Mouse (Mus musculus): Measurements from ENCODE around the gene Gm28048. TPM values are rescaled to one million over a fixed set of nuclear protein-coding genes. Genes with fewer than 3 reads are reported as not detected.

The Gm28048 gene
- total and polyA plus RNA-seq, 2 experiments from 2014 or later = 6.8 TPM; not detected in 1

DNA sequence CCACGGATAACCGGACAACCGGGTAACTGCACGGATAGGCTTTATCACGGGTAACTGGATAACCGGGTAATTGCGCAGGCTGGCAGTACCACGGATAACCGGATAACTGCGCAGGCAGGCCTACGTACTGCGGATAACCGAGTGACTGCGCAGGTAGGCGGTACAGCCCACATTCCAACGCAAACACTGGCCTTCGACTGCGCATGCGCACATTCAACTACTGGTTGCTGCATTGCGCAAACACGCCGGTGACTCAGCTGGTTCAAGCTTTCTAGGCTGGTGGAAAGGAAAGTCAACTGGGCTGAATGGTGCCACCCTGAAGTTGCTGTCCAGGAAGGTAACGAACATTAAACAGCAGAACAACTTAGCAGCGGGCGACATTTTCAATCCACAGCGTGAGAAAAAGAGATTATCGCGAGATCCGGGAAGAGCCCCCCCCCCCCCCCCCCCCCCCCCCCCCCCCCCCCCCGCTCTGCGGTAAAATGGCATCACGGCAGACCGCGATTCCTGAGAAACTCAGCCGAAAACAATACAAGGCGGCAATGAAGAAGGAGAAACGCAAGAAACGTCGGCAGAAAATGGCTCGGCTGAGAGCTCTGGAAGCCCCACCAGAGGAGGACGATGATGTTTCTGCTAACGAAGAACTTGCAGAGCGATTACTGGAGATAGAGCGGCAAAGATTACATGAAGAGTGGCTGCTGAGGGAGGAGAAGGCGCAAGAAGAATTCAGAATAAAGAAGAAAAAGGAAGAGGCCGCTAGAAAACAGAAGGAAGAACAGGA, 9.0 kb downstream of the Gm28048 start:
- DNase-seq (ENCODE audit: low spot score) = peak; percentile 22
- peak overlapping the region; percentile 67 for H3K9ac ChIP-seq (replicated peaks; ENCODE audit: low read depth, low read length)
- peaks cover under 1% of the 10 kb centered on the region; the same call in 1 of the 2 replicates for H3K9me3 ChIP-seq (replicated peaks; ENCODE audit: control insufficient read depth, low read length)
- TF ChIP-seq CTCF (IDR thresholded peaks at IDR 0.05; ENCODE audit: low read depth) (no peak), EP300 (IDR thresholded peaks at IDR 0.05; ENCODE audit: low read depth) (no peak)
- peak overlapping the region; percentile 75 for H3K4me2 ChIP-seq (ENCODE audit: low read depth, low read length)
- H3K27me3 ChIP-seq (ENCODE audit: control insufficient read depth, insufficient read depth, low read length) = no peaks in the 10 kb centered on the region
- peak overlapping the region; percentile 86 for H3K27ac ChIP-seq (ENCODE audit: low read depth)
- 51% methylated on average over 44 of the region's 46 CpGs for WGBS
- H3K36me3 ChIP-seq (replicated peaks; ENCODE audit: control insufficient read depth, insufficient read depth, low read length) = peaks cover 14% of the 10 kb centered on the region; the same call in 1 of the 2 replicates
- peaks cover 10% of the 10 kb centered on the region; the same call in 1 of the 2 replicates for H3K4me1 ChIP-seq (ENCODE audit: control insufficient read depth, insufficient read depth)
- peak overlapping the region; percentile 62 for H3K4me3 ChIP-seq (ENCODE audit: low read depth, low read length)
- peak; percentile 59 for ATAC-seq (ENCODE audit: insufficient read depth, low read depth)

DNA sequence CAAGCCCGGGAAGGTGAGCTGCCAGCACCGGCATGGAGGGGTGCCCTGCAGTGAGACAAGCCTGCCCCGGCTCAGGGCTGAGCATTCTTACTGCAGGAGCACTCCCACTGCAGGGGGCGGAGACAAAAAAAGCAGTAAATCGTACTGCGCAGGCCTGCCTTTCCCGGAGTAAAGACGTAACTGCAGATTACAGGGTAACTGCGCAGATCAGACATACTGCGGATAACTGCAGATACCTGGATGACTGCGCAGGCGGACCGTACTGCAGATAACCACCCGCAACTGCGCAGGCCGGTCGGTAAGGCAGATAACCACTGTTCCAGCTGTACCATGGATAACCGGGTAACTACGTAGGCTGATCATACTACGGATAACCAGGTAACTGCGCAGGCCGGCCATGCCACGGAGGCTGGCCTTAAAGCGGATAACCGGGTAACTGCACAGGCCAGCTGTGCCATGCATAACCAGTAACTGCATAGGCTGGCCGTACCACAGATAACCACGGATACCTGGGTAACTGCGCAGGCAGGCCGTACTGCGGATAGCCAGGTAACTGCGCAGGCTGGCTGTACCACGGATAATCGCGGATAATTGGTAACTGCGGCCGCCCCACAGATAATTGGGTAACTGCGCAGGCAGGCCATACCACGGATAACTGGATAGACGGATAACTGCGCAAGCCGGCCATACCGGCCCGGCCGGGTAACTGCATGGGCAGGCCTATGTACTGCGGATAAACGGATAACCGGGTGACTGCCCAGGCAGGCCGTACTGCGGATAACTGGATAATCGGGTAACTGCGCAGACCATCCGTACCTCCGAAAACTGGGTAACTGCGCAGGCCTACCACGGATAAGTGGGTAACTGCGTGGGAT, 9.8 kb downstream of the Gm28048 start, which contains the start of gene Zrsr1:
TSS of gene Zrsr1 (plus strand) at position 171 of the 875 bp plus-strand sequence.
- WGBS = 50% methylated on average over 56 of the region's 56 CpGs
- Histone ChIP-seq H3K4me1 (ENCODE audit: control insufficient read depth, insufficient read depth) (peaks cover 10% of the 10 kb centered on the region; the same call in 1 of the 2 replicates), H3K4me3 (ENCODE audit: low read depth, low read length) (peak within 1 kb of the TSS; percentile 62), H3K27me3 (ENCODE audit: control insufficient read depth, insufficient read depth, low read length) (no peaks in the 10 kb centered on the region), H3K9ac (replicated peaks; ENCODE audit: low read depth, low read length) (peak within 1 kb of the TSS; percentile 43), H3K4me2 (ENCODE audit: low read depth, low read length) (peak within 1 kb of the TSS; percentile 75), H3K9me3 (replicated peaks; ENCODE audit: control insufficient read depth, low read length) (peaks cover 9% of the 10 kb centered on the region), H3K36me3 (replicated peaks; ENCODE audit: control insufficient read depth, insufficient read depth, low read length) (peaks cover 11% of the 10 kb centered on the region; the same call in 1 of the 2 replicates), H3K27ac (ENCODE audit: low read depth) (peak within 1 kb of the TSS; percentile 86)
- no peak for TF ChIP-seq EP300 (IDR thresholded peaks at IDR 0.05; ENCODE audit: low read depth)
- TF ChIP-seq CTCF (IDR thresholded peaks at IDR 0.05; ENCODE audit: low read depth) = no peak
- peak; percentile 43 for DNase-seq (ENCODE audit: low spot score)
- peak; percentile 54 for ATAC-seq (ENCODE audit: insufficient read depth, low read depth)

DNA sequence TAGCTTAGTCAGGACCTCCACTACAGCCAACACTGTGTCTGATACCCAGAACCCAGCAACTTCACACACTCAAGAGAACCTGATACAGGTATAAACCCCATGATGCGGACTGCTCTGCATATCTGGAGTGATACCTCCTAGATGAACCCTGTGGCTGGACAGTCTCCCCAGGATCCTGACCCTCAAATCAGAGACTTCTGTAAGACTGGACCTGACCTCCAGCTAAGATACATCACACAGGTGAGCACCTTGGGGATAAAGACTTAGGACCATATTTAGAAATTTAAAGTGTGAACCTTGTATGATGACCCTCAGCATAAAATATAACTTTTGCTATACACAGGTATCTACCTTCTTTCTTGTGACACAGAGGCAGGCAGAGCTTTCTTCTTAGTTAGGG, 11.3 kb downstream of the Gm28048 start:
- Histone ChIP-seq H3K36me3 (replicated peaks; ENCODE audit: control insufficient read depth, insufficient read depth, low read length) (peaks cover 16% of the 10 kb centered on the region; the same call in 1 of the 2 replicates), H3K27me3 (ENCODE audit: control insufficient read depth, insufficient read depth, low read length) (no peaks in the 10 kb centered on the region), H3K9ac (replicated peaks; ENCODE audit: low read depth, low read length) (no peak overlapping the region), H3K9me3 (replicated peaks; ENCODE audit: control insufficient read depth, low read length) (peaks cover 18% of the 10 kb centered on the region), H3K4me2 (ENCODE audit: low read depth, low read length) (no peak overlapping the region), H3K4me1 (ENCODE audit: control insufficient read depth, insufficient read depth) (peaks cover 8% of the 10 kb centered on the region; the same call in 1 of the 2 replicates), H3K27ac (ENCODE audit: low read depth) (no peak overlapping the region), H3K4me3 (ENCODE audit: low read depth, low read length) (no peak overlapping the region)
- no peak for TF ChIP-seq CTCF (IDR thresholded peaks at IDR 0.05; ENCODE audit: low read depth)
- TF ChIP-seq EP300 (IDR thresholded peaks at IDR 0.05; ENCODE audit: low read depth) = no peak
- ATAC-seq (ENCODE audit: insufficient read depth, low read depth) (no peak), DNase-seq (ENCODE audit: low spot score) (no peak)
- WGBS = 93% methylated on average over 1 of the region's 1 CpGs

DNA sequence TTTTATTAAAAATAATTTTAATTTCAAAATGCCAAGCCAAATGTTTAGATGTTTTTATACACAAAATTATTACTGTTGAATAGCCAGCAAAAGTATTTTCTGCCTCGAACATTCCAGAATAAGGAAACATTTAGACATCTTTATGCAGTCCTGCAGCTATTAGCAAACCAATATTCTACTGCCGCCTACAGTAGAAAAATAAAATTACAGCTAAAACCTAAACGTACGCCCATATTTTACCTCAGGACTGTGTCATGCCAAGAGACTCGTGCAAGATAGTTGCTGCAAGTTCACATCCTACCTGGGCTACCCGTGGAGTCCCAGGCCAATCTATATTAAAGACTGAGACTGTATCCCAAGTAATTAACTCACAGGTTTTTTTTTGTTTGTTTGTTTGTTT, 12.4 kb downstream of the Gm28048 start:
- H3K9ac ChIP-seq (replicated peaks; ENCODE audit: low read depth, low read length) = no peak overlapping the region
- no peak for ATAC-seq (ENCODE audit: insufficient read depth, low read depth)
- WGBS = 51% methylated on average over 6 of the region's 6 CpGs
- H3K4me1 ChIP-seq (ENCODE audit: control insufficient read depth, insufficient read depth) = 0 out of 2 replicates have a peak, but pooled peaks cover 5% of the 10 kb centered on the region
- H3K9me3 ChIP-seq (replicated peaks; ENCODE audit: control insufficient read depth, low read length) = peaks cover 18% of the 10 kb centered on the region
- H3K27me3 ChIP-seq (ENCODE audit: control insufficient read depth, insufficient read depth, low read length) = no peaks in the 10 kb centered on the region
- H3K27ac ChIP-seq (ENCODE audit: low read depth) = no peak overlapping the region
- TF ChIP-seq EP300 (IDR thresholded peaks at IDR 0.05; ENCODE audit: low read depth) = no peak
- peak; percentile 45 for TF ChIP-seq CTCF (IDR thresholded peaks at IDR 0.05; ENCODE audit: low read depth)
- peaks cover 16% of the 10 kb centered on the region; the same call in 1 of the 2 replicates for H3K36me3 ChIP-seq (replicated peaks; ENCODE audit: control insufficient read depth, insufficient read depth, low read length)
- peak; percentile 27 for DNase-seq (ENCODE audit: low spot score)
- no peak overlapping the region for H3K4me2 ChIP-seq (ENCODE audit: low read depth, low read length)
- no peak overlapping the region for H3K4me3 ChIP-seq (ENCODE audit: low read depth, low read length)

DNA sequence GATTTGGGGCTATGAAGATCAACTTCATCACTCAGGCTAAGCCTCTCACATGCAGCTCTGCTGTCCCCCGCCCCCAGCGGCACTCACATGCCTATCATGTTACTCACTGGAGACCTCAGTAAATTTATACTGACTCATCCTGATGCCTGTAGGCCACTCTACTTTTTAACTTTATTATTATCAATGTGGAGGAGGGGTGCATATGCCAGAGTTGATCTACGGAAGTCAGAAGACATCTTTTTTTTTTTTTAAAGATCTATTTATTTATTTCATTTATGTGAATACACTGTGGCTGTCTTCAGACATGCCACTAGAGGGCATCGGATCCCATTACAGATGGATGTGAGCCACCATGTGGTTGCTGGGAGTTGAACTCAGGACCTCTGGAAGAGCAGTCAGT, 16.4 kb downstream of the Gm28048 start:
- ATAC-seq (ENCODE audit: insufficient read depth, low read depth) (no peak), DNase-seq (ENCODE audit: low spot score) (no peak)
- Histone ChIP-seq H3K4me1 (ENCODE audit: control insufficient read depth, insufficient read depth) (no peaks in the 10 kb centered on the region), H3K27ac (ENCODE audit: low read depth) (no peak overlapping the region), H3K4me3 (ENCODE audit: low read depth, low read length) (no peak overlapping the region), H3K9me3 (replicated peaks; ENCODE audit: control insufficient read depth, low read length) (peaks cover 18% of the 10 kb centered on the region), H3K36me3 (replicated peaks; ENCODE audit: control insufficient read depth, insufficient read depth, low read length) (0 out of 2 replicates have a peak, but pooled peaks cover 6% of the 10 kb centered on the region), H3K27me3 (ENCODE audit: control insufficient read depth, insufficient read depth, low read length) (no peaks in the 10 kb centered on the region), H3K9ac (replicated peaks; ENCODE audit: low read depth, low read length) (no peak overlapping the region), H3K4me2 (ENCODE audit: low read depth, low read length) (no peak overlapping the region)
- peak; percentile 27; the same call in 1 of the 2 replicates for TF ChIP-seq CTCF (IDR thresholded peaks at IDR 0.05; ENCODE audit: low read depth)
- TF ChIP-seq EP300 (IDR thresholded peaks at IDR 0.05; ENCODE audit: low read depth) = no peak
- WGBS = 70% methylated on average over 4 of the region's 4 CpGs
